Mouse (Mus musculus) gastrocnemius, postnatal 36 days (tissue): Measurements from ENCODE around the gene Psg29. TPM values are rescaled to one million over a fixed set of nuclear protein-coding genes. Genes with fewer than 3 reads are reported as not detected.

Source experiments
- DNase-seq, 2 experiments: peaks; one replicate each; pipeline ENCODE4 v3.0.0; 2022
- intact Hi-C: fragments of 180-260 bp; cut with DNase I; formaldehyde crosslinking; loops from one replicate; pipeline ENCODE4 v1.15.1; 2025
- long read RNA-seq, 2 experiments: library from polyadenylated mRNA; stranded (forward); transcript quantifications; one replicate each; pipeline ENCODE4 v2.0.0; 2021
- total RNA-seq, 2 experiments: library from RNA; stranded (reverse); gene quantifications; 2 replicates each; pipeline ENCODE4 v1.2.3; 2021

Gene Psg29
- not detected for total RNA-seq
- long read RNA-seq, experiment 1: 0 reads
- long read RNA-seq, experiment 2: 0 reads

- DNase-seq: no peak
- intact Hi-C loops: no loop called here
Observed at GRCm38 (mm10) chr7:17203177-17203576, at the start of gene Psg29. Gene Psg29 (plus strand): TSS chr7:17203477.

DNA sequence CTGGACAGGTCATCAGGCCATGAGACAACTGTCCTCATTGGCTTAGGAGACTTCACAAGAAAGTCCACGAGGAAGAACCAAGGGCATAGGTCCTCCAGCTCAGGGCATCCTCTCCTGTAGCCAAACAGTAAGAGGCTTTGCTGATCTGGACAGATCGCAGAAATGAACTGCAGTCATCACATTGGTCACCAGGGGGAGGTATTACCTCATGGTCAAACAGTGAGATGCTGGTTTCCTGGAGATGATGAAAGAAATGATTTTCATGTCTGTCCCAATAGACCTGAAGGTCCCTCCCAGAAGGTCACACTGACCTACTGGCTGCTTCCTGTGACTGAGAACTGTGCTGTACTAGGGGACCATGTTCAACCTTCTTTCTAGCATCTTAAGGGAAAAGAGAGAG lies 47.6 kb upstream of the Psg29 start:
- intact Hi-C loops: no loop called here
- no peak for DNase-seq

- no peak for DNase-seq
- intact Hi-C loops: no loop called here
Observed at GRCm38 (mm10) chr7:17156885-17157677, 46.2 kb upstream of the Psg29 start.

DNA sequence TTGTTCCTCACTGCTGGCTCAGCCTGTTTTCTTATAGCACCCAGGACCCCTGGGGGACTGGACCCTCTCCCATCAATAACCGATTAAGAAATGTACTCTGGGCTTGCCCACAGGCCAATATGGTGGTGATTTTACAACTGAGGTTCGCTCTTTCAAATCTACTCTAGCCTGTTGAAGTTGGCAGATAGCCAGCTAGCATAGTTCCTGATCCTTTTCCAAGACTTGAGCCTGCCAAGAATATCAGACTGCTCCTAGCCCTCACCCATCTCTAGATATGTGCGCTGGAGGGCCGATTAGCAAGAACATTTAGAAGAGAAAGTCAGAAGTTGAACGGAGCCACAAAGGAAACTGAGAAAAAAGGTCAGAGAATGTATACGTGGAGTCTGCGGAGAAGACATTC lies 44.3 kb upstream of the Psg29 start:
- intact Hi-C loops: no loop called here
- no peak for DNase-seq

- intact Hi-C loops: no loop called here
- DNase-seq: no peak
Observed at GRCm38 (mm10) chr7:17171827-17172226, 31.4 kb upstream of the Psg29 start.

DNA sequence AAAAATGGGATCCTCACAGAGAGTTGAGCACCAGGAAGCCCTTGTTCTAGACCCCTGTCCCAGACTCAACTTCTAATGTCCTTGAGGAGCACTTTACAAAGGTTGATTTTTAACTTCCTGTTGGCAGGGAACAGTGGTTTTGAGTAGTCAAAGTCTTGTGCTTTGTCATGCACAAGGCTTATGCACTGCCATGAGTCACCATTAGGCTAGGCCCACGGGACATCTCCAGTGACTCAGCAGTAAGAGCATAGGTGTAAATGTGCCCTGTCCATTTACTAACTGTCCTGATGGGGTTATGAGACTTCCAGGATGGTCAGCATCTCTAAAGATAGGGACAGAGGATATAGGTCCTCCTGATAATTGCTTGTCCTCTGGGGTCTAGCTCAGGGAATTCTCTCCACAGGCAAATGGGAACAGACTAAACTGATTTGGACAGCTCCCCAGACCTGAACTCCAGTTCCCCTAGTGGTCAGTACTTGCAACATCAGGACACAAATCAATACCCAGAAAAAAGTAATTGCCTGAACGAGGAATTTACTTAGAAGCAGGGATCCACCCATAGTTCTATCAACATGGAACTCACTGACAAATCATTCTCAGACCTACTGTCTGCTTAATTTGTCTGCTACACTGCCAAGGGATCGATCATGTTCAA lies 2.4 kb downstream of the Psg29 start:
- intact Hi-C loops: no loop called here
- DNase-seq: no peak

Other genes with a start within 250 kb of the Psg29 start
- not detected for gene Pnmal1, start 243.8 kb upstream of the Psg29 start, total RNA-seq
- not detected for gene Gm42372, start 220.4 kb upstream of the Psg29 start, total RNA-seq
- gene Ccdc8, start 210.8 kb upstream of the Psg29 start, total RNA-seq: 1 to 10 TPM; 1.6 to 2.1 TPM
- 10 to 100 TPM; 62.4 to 62.7 TPM for gene Ppp5c, start 175.6 kb upstream of the Psg29 start, total RNA-seq
- 1 to 10 TPM; 1.2 to 1.3 TPM for gene Hif3a, start 141.1 kb upstream of the Psg29 start, total RNA-seq
- under 1 TPM; 0.07 to 0.13 TPM for gene Psg16, start 129.4 kb upstream of the Psg29 start, total RNA-seq
- not detected for gene Ceacam3, start 53.2 kb upstream of the Psg29 start, total RNA-seq